ENCODE assay signal across 8 mouse cellular contexts in genomic region chr14:21076501-21077194, GRCm38 (mm10). TPM values are rescaled to one million over a fixed set of nuclear protein-coding genes. Genes with fewer than 3 reads are reported as not detected.
DNase-seq lines count a peak whose midpoint lies in the region; ATAC-seq lines count a peak whose summit lies in the region.

No protein-coding gene starts in this region.

- WGBS in limb, embryonic 12.5 days = 39% methylated on average over 7 of the region's 7 CpGs
- 50% methylated on average over 7 of the region's 7 CpGs for WGBS in neural tube, embryonic 14.5 days

- DNase-seq in layer of hippocampus, adult 11-12 months (ENCODE audit: low spot score) = peak; percentile 26
- no peak for DNase-seq in layer of hippocampus, adult 9-11 months
- no peak for DNase-seq in frontal cortex, postnatal 25 days (ENCODE audit: low spot score in 2 of 2)
- no peak for DNase-seq in right cerebral cortex, postnatal 36 days (ENCODE audit: low spot score in 2 of 2)

- peaks cover 20% of the 10 kb centered on the region for H3K4me1 ChIP-seq in limb, embryonic 12.5 days (replicated peaks)
- H3K4me1 ChIP-seq in neural tube, embryonic 14.5 days (ENCODE audit: control insufficient read depth, insufficient read depth, low read length) = peaks cover 7% of the 10 kb centered on the region; the same call in 1 of the 2 replicates

- ATAC-seq in activated CD4-positive, CD25-positive, alpha-beta regulatory T cell, adult 4 months = peak; percentile 4
- peak; percentile 16; the same call in 1 of the 2 replicates for ATAC-seq in erythroid progenitor cell, adult 5-6 weeks (replicated peaks; ENCODE audit: low FRiP score, poor library complexity, severe bottlenecking)
- peak; percentile 40; the same call in 1 of the 2 replicates for ATAC-seq in limb, embryonic 12.5 days (ENCODE audit: insufficient number of reproducible peaks, insufficient read depth, low FRiP score, low TSS enrichment, low read depth)
- peak; percentile 63 for ATAC-seq in neural tube, embryonic 14.5 days (ENCODE audit: low read depth)

- H3K4me3 ChIP-seq in limb, embryonic 12.5 days (replicated peaks) = peak overlapping the region; percentile 65
- peak overlapping the region; percentile 59 for H3K4me3 ChIP-seq in neural tube, embryonic 14.5 days (ENCODE audit: low read depth, low read length)

- peak overlapping the region; percentile 75 for H3K9ac ChIP-seq in limb, embryonic 12.5 days (replicated peaks)
- peak overlapping the region; percentile 64 for H3K9ac ChIP-seq in neural tube, embryonic 14.5 days (replicated peaks; ENCODE audit: low read depth, low read length)

- H3K9me3 ChIP-seq in limb, embryonic 12.5 days = no peaks in the 10 kb centered on the region
- H3K9me3 ChIP-seq in neural tube, embryonic 14.5 days (ENCODE audit: control insufficient read depth, low read length) = no peaks in the 10 kb centered on the region

- H3K27ac ChIP-seq in limb, embryonic 12.5 days = peak overlapping the region; percentile 89
- no peak overlapping the region for H3K27ac ChIP-seq in neural tube, embryonic 14.5 days (ENCODE audit: low read depth, low read length)

- H3K27me3 ChIP-seq in limb, embryonic 12.5 days = no peaks in the 10 kb centered on the region
- H3K27me3 ChIP-seq in neural tube, embryonic 14.5 days (ENCODE audit: control insufficient read depth, insufficient read depth, low read length) = no peaks in the 10 kb centered on the region

- no peaks in the 10 kb centered on the region for H3K36me3 ChIP-seq in limb, embryonic 12.5 days
- no peaks in the 10 kb centered on the region for H3K36me3 ChIP-seq in neural tube, embryonic 14.5 days (ENCODE audit: control insufficient read depth, insufficient read depth, low read length)

- H3K4me2 ChIP-seq in limb, embryonic 12.5 days = peak overlapping the region; percentile 77
- peak overlapping the region; percentile 70 for H3K4me2 ChIP-seq in neural tube, embryonic 14.5 days (ENCODE audit: low read depth, low read length)

RNA-seq across cellular contexts. Expression of gene Adk, which starts 24.3 kb away (rescaled TPM):
- polyA plus RNA-seq in activated CD4-positive, CD25-positive, alpha-beta regulatory T cell, adult 4 months (2017; shearing (Covaris generic)) = 100 to 1,000 TPM; 125 to 151 TPM
- 28.1 and 67.1 TPM in 2 replicates for total RNA-seq in erythroid progenitor cell, adult 5-6 weeks (2015; ENCODE audit: low replicate concordance)
- 31.3 and 66.4 TPM in 2 replicates for total RNA-seq in erythroid progenitor cell, adult 5-6 weeks (2017; ENCODE audit: low replicate concordance)
- polyA plus RNA-seq in limb, embryonic 12.5 days (2016; fragmentation: Nextera tagmentation; extraction: Ambion mirVana) = 155 TPM in 2 replicates
- polyA plus RNA-seq in neural tube, embryonic 14.5 days (2014; fragmentation: Nextera tagmentation; extraction: Ambion mirVana) = 33.5 and 35.4 TPM in 2 replicates

RNA-seq across cellular contexts. Expression of gene Ap3m1, which starts 24.3 kb away (rescaled TPM):
- polyA plus RNA-seq in activated CD4-positive, CD25-positive, alpha-beta regulatory T cell, adult 4 months (2017; shearing (Covaris generic)) = 10 to 100 TPM; 69.8 to 80.2 TPM
- total RNA-seq in erythroid progenitor cell, adult 5-6 weeks (2015; ENCODE audit: low replicate concordance) = 9.7 and 18.4 TPM in 2 replicates
- 34.5 and 53.3 TPM in 2 replicates for total RNA-seq in erythroid progenitor cell, adult 5-6 weeks (2017; ENCODE audit: low replicate concordance)
- polyA plus RNA-seq in limb, embryonic 12.5 days (2016; fragmentation: Nextera tagmentation; extraction: Ambion mirVana) = 75.0 and 79.9 TPM in 2 replicates
- 90.6 and 95.6 TPM in 2 replicates for polyA plus RNA-seq in neural tube, embryonic 14.5 days (2014; fragmentation: Nextera tagmentation; extraction: Ambion mirVana)

Comparison
In these comparisons a context has a peak if more than half of its experiments do, and no peak if none do; other contexts are left out.
1. ATAC-seq: peak in every context shown above with its lines; median percentile 63 in neural tube, embryonic 14.5 days; 40 in limb, embryonic 12.5 days; 16 in erythroid progenitor cell, adult 5-6 weeks; 4 in activated CD4-positive, CD25-positive, alpha-beta regulatory T cell, adult 4 months.